Mouse (Mus musculus) cerebellum, adult 18-20 months (tissue): ENCODE data around the gene Cacna1g.

ENCODE experiments used
- DNase-seq, 2 experiments: peaks; one replicate each; pipeline ENCODE4 v3.0.0; 2021

Cacna1g gene

GRCm38 (mm10) chr11:94477651-94478050, 3.7 kb upstream of the Cacna1g start:
- peak; percentile 62 to 77 for DNase-seq

- no peak for DNase-seq
Observed at GRCm38 (mm10) chr11:94475722-94476121, 1.7 kb upstream of the Cacna1g start.

- no peak for DNase-seq
Observed at GRCm38 (mm10) chr11:94474544-94474910, 529 bp upstream of the Cacna1g start.

GRCm38 (mm10) chr11:94472916-94473706, 887 bp downstream of the Cacna1g start:
- DNase-seq: peak; percentile 27 to 51

- DNase-seq: peak in 1 of 2 experiments; percentile 34
Observed at GRCm38 (mm10) chr11:94472585-94472915, 1.4 kb downstream of the Cacna1g start.

- DNase-seq: peak in 1 of 2 experiments; percentile 36
Observed at GRCm38 (mm10) chr11:94471740-94472584, 2.0 kb downstream of the Cacna1g start.

- no peak for DNase-seq
Observed at GRCm38 (mm10) chr11:94470391-94470790, 3.6 kb downstream of the Cacna1g start.

GRCm38 (mm10) chr11:94469136-94470064, 4.6 kb downstream of the Cacna1g start:
- DNase-seq: no peak

- peak; percentile 44 to 48 for DNase-seq
Observed at GRCm38 (mm10) chr11:94468582-94469064, 5.4 kb downstream of the Cacna1g start.

GRCm38 (mm10) chr11:94466333-94466855, 7.6 kb downstream of the Cacna1g start:
- DNase-seq: no peak

GRCm38 (mm10) chr11:94464170-94464569, 9.8 kb downstream of the Cacna1g start:
- DNase-seq: no peak

- no peak for DNase-seq
Observed at GRCm38 (mm10) chr11:94461856-94462255, 12.1 kb downstream of the Cacna1g start.

GRCm38 (mm10) chr11:94457001-94457400, 17.0 kb downstream of the Cacna1g start:
- no peak for DNase-seq

- no peak for DNase-seq
Observed at GRCm38 (mm10) chr11:94456347-94456746, 17.7 kb downstream of the Cacna1g start.

GRCm38 (mm10) chr11:94455161-94455820, 18.7 kb downstream of the Cacna1g start:
- peak in 1 of 2 experiments; percentile 25 for DNase-seq

- DNase-seq: no peak
Observed at GRCm38 (mm10) chr11:94454756-94455155, 19.2 kb downstream of the Cacna1g start.

GRCm38 (mm10) chr11:94451091-94451773, 22.8 kb downstream of the Cacna1g start:
- DNase-seq: no peak

GRCm38 (mm10) chr11:94449886-94450285, 24.1 kb downstream of the Cacna1g start:
- DNase-seq: no peak

GRCm38 (mm10) chr11:94449239-94449638, 24.8 kb downstream of the Cacna1g start:
- DNase-seq: no peak

- no peak for DNase-seq
Observed at GRCm38 (mm10) chr11:94447017-94447416, 27.0 kb downstream of the Cacna1g start.

- no peak for DNase-seq
Observed at GRCm38 (mm10) chr11:94445300-94445699, 28.7 kb downstream of the Cacna1g start.
